Comparison of ENCODE assay signal across 22 mouse cellular contexts in the genomic region with DNA sequence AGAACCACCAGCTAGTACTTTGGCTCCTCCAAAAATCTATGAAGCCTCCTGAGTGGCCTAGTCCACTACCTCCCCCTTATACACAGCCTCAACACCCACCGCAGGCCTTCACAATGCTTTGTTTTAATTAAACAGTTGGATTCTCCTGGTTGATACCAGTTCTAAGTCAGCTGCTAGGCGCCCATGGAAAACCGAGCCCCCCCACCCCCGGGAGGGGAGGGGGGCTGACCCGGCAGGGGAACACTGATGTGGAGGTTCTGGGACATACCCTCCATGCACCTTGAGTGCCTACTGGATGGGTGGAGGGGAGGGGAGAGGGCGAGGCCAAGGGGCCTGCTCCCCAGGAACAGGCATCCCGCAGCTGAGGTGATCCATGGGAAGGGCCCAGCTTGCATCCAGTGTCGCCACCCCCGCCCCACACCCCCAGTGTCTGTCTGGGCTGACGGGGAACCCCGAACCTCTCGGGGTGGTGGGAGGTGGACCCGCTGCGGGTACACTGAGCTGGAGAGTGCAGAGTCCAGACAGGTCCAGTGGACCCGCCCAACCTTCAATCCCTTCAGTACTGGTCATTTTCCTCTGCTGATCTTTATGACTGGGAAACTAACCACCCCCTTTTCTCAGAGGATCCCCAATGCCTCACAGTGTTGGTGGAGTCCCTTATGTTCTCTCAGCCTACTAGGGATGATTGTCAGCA.
"Had no signal": no experiment of that assay in that cellular context is flagged by ENCODE, and none has a peak within 500 bp of the region (broad histone marks: within the 10 kb centered on the region; RNA-seq: fewer than 3 reads in every experiment).

No protein-coding gene starts in this region.

- DNase-seq: kidney, adult 11 months; kidney, adult 8-10 months; kidney, postnatal 10 days; kidney, postnatal 36 days; layer of hippocampus, postnatal 36 days; liver; liver, embryonic 13.5 days; lung, embryonic 14.5 days; lung, postnatal 10 days; lung, postnatal 36 days; right cerebral cortex, postnatal 25 days; spleen, adult 18-20 months; thymus, postnatal 25 days had no signal

- H3K4me3 ChIP-seq: kidney, embryonic 15.5 days; left cerebral cortex, adult 2 months; limb, embryonic 13.5 days; liver, embryonic 13.5 days; megakaryocyte, embryonic 14.5 days; midbrain, embryonic 10.5 days; midbrain, embryonic 15.5 days; neural tube, embryonic 12.5 days; neural tube, embryonic 15.5 days; stomach, embryonic 15.5 days had no signal

- H3K36me3 ChIP-seq: kidney, embryonic 15.5 days; limb, embryonic 13.5 days; liver, embryonic 13.5 days; midbrain, embryonic 10.5 days; midbrain, embryonic 15.5 days; neural tube, embryonic 12.5 days; neural tube, embryonic 15.5 days; stomach, embryonic 15.5 days had no signal

- H3K4me1 ChIP-seq: kidney, embryonic 15.5 days; limb, embryonic 13.5 days; liver, embryonic 13.5 days; megakaryocyte, embryonic 14.5 days; midbrain, embryonic 15.5 days; neural tube, embryonic 12.5 days; stomach, embryonic 15.5 days had no signal

- H3K27me3 ChIP-seq: kidney, embryonic 15.5 days; limb, embryonic 13.5 days; liver, embryonic 13.5 days; megakaryocyte, embryonic 14.5 days; midbrain, embryonic 15.5 days; neural tube, embryonic 12.5 days; neural tube, embryonic 15.5 days; stomach, embryonic 15.5 days had no signal

- H3K9me3 ChIP-seq: midbrain, embryonic 15.5 days; neural tube, embryonic 12.5 days; neural tube, embryonic 15.5 days; stomach, embryonic 15.5 days had no signal

- H3K27ac ChIP-seq: kidney, embryonic 15.5 days; left cerebral cortex, adult 2 months; limb, embryonic 13.5 days; liver, embryonic 13.5 days; midbrain, embryonic 10.5 days; midbrain, embryonic 15.5 days; neural tube, embryonic 12.5 days; neural tube, embryonic 15.5 days; stomach, embryonic 15.5 days had no signal

- ATAC-seq: midbrain, embryonic 15.5 days had no signal

- H3K4me2 ChIP-seq: kidney, embryonic 15.5 days; limb, embryonic 13.5 days; liver, embryonic 13.5 days; lung, embryonic 14.5 days; midbrain, embryonic 15.5 days; neural tube, embryonic 12.5 days; neural tube, embryonic 15.5 days; stomach, embryonic 15.5 days had no signal

- H3K9ac ChIP-seq: kidney, embryonic 15.5 days; limb, embryonic 13.5 days; liver, embryonic 13.5 days; lung, embryonic 14.5 days; midbrain, embryonic 15.5 days; neural tube, embryonic 12.5 days; neural tube, embryonic 15.5 days; stomach, embryonic 15.5 days had no signal
